Mouse (Mus musculus): ENCODE data around the gene Nnmt.

Gene Nnmt

DNA sequence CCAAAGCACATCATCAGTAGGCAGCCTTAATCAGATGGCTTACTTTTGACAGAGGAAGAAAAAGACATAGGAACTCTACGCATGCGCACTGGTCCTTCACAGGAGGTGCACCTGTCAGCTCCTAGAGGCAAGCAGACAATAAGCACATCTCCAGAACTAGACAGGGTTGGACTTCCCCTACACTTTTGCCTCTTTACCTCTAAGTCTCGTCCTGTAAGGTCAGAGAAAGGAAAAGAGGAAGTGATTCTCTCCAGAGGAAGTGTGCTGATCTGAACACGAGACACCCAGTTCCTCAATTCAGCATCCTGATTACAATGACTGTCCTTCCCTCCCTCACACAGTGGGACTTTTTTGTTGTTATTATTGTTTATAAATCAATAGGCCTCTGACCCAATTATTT, 46.3 kb downstream of the Nnmt start:
- DNase-seq (ENCODE audit: low spot score), result peak; percentile 68

DNA sequence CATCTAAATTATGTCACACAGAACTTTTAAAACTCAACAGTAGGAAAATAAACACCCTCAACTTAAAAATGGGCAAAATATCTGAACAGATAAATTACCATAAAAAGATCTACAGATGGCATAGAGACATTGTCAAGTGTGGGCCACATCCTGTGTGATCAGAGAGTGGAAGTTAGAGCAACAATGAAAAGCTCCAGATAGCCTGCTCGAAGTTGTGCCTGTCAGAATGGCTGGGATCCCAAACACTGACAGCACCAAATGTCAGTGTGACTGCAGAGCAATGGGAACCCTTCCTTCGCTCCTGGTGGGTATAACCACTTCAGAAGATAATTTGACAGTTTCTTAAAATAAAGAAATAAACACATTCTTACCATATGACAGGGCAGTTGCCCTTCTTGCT, 55.9 kb downstream of the Nnmt start:
- no peak for DNase-seq (ENCODE audit: low spot score)

DNA sequence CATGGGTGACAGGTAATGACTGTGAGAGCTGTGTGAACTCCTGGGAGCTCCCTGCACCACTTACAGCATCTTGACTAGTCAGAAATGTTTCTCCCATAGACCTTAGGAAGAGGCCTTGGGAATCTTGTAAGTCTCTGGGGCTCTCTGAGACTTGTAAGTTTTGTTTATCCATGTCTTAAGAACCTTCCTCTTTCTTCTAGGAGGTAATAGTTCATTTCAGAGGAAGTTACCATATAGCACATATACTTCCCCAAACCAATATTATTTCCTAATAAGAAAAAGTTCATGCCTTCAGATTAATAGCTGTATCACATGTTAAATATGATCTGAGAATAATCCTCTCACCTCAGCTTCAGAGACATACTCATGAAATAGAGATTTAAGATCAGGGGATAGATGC, 57.7 kb downstream of the Nnmt start:
- DNase-seq (ENCODE audit: low spot score), result no peak
